Mouse (Mus musculus): ENCODE measurements at regions not wholly inside any gene's neighbourhood (a gene's known extent, or its start where the extent isn't known, plus 50 kb on each side); places are given as distances from the start of the nearest gene placed in this dataset.

DNA sequence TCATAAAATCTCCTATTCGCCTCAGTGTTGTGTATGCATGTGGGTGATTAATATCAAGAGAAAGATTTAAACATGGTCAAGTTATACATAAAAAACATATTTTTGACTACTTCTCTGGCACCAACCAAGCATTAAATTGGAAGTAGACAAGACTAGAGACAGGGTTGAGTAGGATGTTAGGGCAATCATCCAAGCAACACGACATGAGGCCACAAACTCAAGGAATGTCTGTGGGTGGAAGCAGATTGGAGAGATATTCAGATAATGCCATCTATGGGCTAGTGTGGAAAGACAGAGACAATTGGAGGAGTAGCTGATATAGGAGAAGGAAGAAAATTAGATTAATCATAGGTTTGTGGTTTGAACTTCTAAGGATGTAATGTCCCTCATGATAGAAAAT lies 60.0 kb upstream of the Car10 start:
- TF ChIP-seq CTCF (IDR thresholded peaks at IDR 0.05; ENCODE audit: borderline replicate concordance, insufficient read depth, low read depth, low read length) (no peak), POLR2A (IDR thresholded peaks at IDR 0.05; ENCODE audit: borderline replicate concordance, insufficient read depth, low read length) (no peak)
